Mouse (Mus musculus) ES-E14 (cell line): Measurements from ENCODE around the gene Rcbtb2.

Source experiments
- CHD2 ChIP-seq: IDR thresholded peaks from 2 replicates; pipeline ENCODE4 v1.6.1; 2014; ENCODE audit warnings: mild to moderate bottlenecking, low read depth, low read length, inconsistent platforms
- HCFC1 ChIP-seq: IDR thresholded peaks from 2 replicates; pipeline ENCODE4 v1.6.1; 2012; ENCODE audit warnings: low read length, inconsistent platforms, borderline replicate concordance; ENCODE audit not compliant: insufficient read depth
- MAFK ChIP-seq: IDR thresholded peaks from 2 replicates; pipeline ENCODE4 v1.6.1; 2014; ENCODE audit warnings: mild to moderate bottlenecking, low read depth, low read length, inconsistent platforms; ENCODE audit not compliant: insufficient read depth
- ZC3H11A ChIP-seq: IDR thresholded peaks from 2 replicates; pipeline ENCODE4 v1.6.1; 2012; ENCODE audit warnings: low read depth, mild to moderate bottlenecking, inconsistent platforms, low read length, borderline replicate concordance

GRCm38 (mm10) chr14:73165136-73165535 is 42.3 kb downstream of the Rcbtb2 start:
- TF ChIP-seq HCFC1, result no peak
- no peak for TF ChIP-seq MAFK
- TF ChIP-seq CHD2, result no peak
- no peak for TF ChIP-seq ZC3H11A
